Mouse (Mus musculus): ENCODE results near the gene Mark1. TPM values are rescaled to one million over a fixed set of nuclear protein-coding genes. Genes with fewer than 3 reads are reported as not detected.

Mark1 gene
- polyA plus RNA-seq, 1 experiment, result not detected

- TF ChIP-seq CTCF (IDR thresholded peaks at IDR 0.05; ENCODE audit: control insufficient read depth, insufficient read depth, insufficient read length) (no peak), MAX (IDR thresholded peaks at IDR 0.05) (no peak), MYOG (IDR thresholded peaks at IDR 0.05; ENCODE audit: control insufficient read depth, extremely low read depth, insufficient read length) (no peak), FOSL1 (IDR thresholded peaks at IDR 0.05; ENCODE audit: insufficient read depth, low read length, poor library complexity, severe bottlenecking) (no peak), USF1 (IDR thresholded peaks at IDR 0.05; ENCODE audit: low read depth) (no peak), MYOD1 (IDR thresholded peaks at IDR 0.05; ENCODE audit: control insufficient read depth, insufficient read length, low read depth) (no peak), CEBPB (IDR thresholded peaks at IDR 0.05; ENCODE audit: low read depth) (no peak)
These were observed 37.5 kb downstream of the Mark1 start for GRCm38 (mm10) chr1:184961853-184962252.

DNA sequence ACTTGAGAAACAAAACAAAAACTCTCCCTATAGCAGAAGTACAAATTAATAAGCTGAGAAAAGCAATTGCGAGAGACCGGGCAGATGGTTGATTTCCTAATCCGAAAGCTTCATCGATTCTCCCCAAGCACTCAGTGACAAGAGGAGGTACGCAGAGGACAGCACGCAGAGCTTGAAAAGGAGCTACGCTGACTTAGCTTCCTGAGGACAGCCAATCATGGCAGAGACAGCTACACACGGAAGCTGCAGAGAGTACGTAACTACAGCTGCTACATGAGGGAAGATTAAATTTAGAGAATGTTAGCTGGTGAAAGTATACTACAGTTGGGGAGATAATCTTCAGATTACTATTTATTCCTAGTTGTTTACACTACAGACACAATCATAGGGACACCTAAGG, 40.6 kb downstream of the Mark1 start:
- Histone ChIP-seq H3K4me3 (ENCODE audit: insufficient read depth, poor library complexity, severe bottlenecking) (no peak overlapping the region), H3K79me2 (ENCODE audit: control insufficient read depth, insufficient read depth) (no peaks in the 10 kb centered on the region), H3ac (ENCODE audit: control insufficient read depth, insufficient read length, low read depth) (no peak overlapping the region), H3K27me3 (ENCODE audit: control insufficient read depth, insufficient read depth, insufficient read length) (peaks cover 9% of the 10 kb centered on the region), H3K79me3 (ENCODE audit: low read depth) (no peaks in the 10 kb centered on the region), H3K36me3 (ENCODE audit: control insufficient read depth, insufficient read depth) (no peaks in the 10 kb centered on the region)
- TF ChIP-seq FOSL1 (IDR thresholded peaks at IDR 0.05; ENCODE audit: insufficient read depth, low read length, poor library complexity, severe bottlenecking) (no peak), MYOG (IDR thresholded peaks at IDR 0.05; ENCODE audit: control insufficient read depth, extremely low read depth, insufficient read length) (no peak), USF1 (IDR thresholded peaks at IDR 0.05; ENCODE audit: low read depth) (no peak), CTCF (IDR thresholded peaks at IDR 0.05; ENCODE audit: control insufficient read depth, insufficient read depth, insufficient read length) (no peak), CEBPB (IDR thresholded peaks at IDR 0.05; ENCODE audit: low read depth) (no peak), MYOD1 (IDR thresholded peaks at IDR 0.05; ENCODE audit: control insufficient read depth, insufficient read length, low read depth) (no peak), MAX (IDR thresholded peaks at IDR 0.05) (no peak)

More at GRCm38 (mm10) chr1:184961853-184962252, 37.5 kb downstream of the Mark1 start:
- Histone ChIP-seq H3K36me3 (ENCODE audit: control insufficient read depth, insufficient read depth) (no peaks in the 10 kb centered on the region), H3K4me3 (ENCODE audit: insufficient read depth, poor library complexity, severe bottlenecking) (no peak overlapping the region), H3K27me3 (ENCODE audit: control insufficient read depth, insufficient read depth, insufficient read length) (peaks cover 11% of the 10 kb centered on the region), H3ac (ENCODE audit: control insufficient read depth, insufficient read length, low read depth) (no peak overlapping the region), H3K79me2 (ENCODE audit: control insufficient read depth, insufficient read depth) (no peaks in the 10 kb centered on the region), H3K79me3 (ENCODE audit: low read depth) (no peaks in the 10 kb centered on the region)

- H3K27me3 ChIP-seq (ENCODE audit: control insufficient read depth, insufficient read depth, insufficient read length), result peaks cover 9% of the 10 kb centered on the region
- no peak overlapping the region for H3K4me3 ChIP-seq (ENCODE audit: insufficient read depth, poor library complexity, severe bottlenecking)
- no peaks in the 10 kb centered on the region for H3K79me3 ChIP-seq (ENCODE audit: low read depth)
- no peak overlapping the region for H3ac ChIP-seq (ENCODE audit: control insufficient read depth, insufficient read length, low read depth)
- TF ChIP-seq MYOG (IDR thresholded peaks at IDR 0.05; ENCODE audit: control insufficient read depth, extremely low read depth, insufficient read length) (no peak), CTCF (IDR thresholded peaks at IDR 0.05; ENCODE audit: control insufficient read depth, insufficient read depth, insufficient read length) (no peak), MYOD1 (IDR thresholded peaks at IDR 0.05; ENCODE audit: control insufficient read depth, insufficient read length, low read depth) (no peak)
- no peaks in the 10 kb centered on the region for H3K79me2 ChIP-seq (ENCODE audit: control insufficient read depth, insufficient read depth)
- H3K36me3 ChIP-seq (ENCODE audit: control insufficient read depth, insufficient read depth), result no peaks in the 10 kb centered on the region
These were observed 41.0 kb downstream of the Mark1 start for GRCm38 (mm10) chr1:184958388-184958787.

DNA sequence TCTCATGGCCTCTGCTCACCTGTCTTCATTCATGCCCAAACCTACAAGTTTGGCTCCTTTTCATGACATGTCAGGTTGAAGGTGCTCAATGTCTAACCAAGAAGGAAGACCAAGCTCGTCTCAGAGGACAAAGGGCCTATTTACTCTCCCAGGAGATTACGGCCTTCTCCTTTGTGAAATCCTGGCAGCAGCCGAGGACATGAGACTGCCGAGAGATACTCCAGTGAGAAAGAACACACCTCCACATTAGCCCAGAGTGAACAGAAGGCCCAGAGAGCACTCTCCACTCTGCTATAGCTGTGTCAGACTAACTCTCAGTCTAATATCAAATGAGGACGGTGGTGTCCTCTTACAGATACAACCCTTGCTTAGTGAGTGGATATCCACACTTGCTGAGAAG, 47.6 kb downstream of the Mark1 start:
- H3K36me3 ChIP-seq (ENCODE audit: control insufficient read depth, insufficient read depth), result no peaks in the 10 kb centered on the region
- TF ChIP-seq CTCF (IDR thresholded peaks at IDR 0.05; ENCODE audit: control insufficient read depth, insufficient read depth, insufficient read length), result no peak
- no peak for TF ChIP-seq MYOG (IDR thresholded peaks at IDR 0.05; ENCODE audit: control insufficient read depth, extremely low read depth, insufficient read length)
- TF ChIP-seq FOSL1 (IDR thresholded peaks at IDR 0.05; ENCODE audit: insufficient read depth, low read length, poor library complexity, severe bottlenecking), result no peak
- no peak for TF ChIP-seq MYOD1 (IDR thresholded peaks at IDR 0.05; ENCODE audit: control insufficient read depth, insufficient read length, low read depth)
- TF ChIP-seq MAX (IDR thresholded peaks at IDR 0.05), result no peak
- no peak for TF ChIP-seq CEBPB (IDR thresholded peaks at IDR 0.05; ENCODE audit: low read depth)
- no peak for TF ChIP-seq USF1 (IDR thresholded peaks at IDR 0.05; ENCODE audit: low read depth)
- peaks cover 2% of the 10 kb centered on the region for H3K27me3 ChIP-seq (ENCODE audit: control insufficient read depth, insufficient read depth, insufficient read length)
- H3K4me3 ChIP-seq (ENCODE audit: insufficient read depth, poor library complexity, severe bottlenecking), result no peak overlapping the region
- H3K79me3 ChIP-seq (ENCODE audit: low read depth), result no peaks in the 10 kb centered on the region
- H3ac ChIP-seq (ENCODE audit: control insufficient read depth, insufficient read length, low read depth), result no peak overlapping the region
- H3K79me2 ChIP-seq (ENCODE audit: control insufficient read depth, insufficient read depth), result no peaks in the 10 kb centered on the region

DNA sequence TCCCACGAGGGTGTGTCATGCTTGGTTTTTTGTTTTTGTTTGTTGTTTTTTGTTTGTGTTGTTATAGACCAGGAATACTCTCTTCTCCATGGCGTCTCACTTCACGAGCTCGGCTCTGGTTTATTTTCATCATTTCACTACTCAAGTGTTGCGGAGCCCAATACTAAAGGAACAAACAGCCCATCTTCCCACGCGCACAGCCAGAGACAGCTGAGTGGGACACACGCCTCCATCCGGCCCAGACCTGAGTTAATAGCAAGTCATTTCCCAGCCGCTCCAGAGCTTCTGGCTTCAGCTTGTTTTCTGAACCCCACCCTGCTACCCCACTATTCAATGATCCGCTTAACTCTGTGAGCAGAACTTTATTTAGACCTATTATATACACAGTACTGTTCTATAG, 48.3 kb downstream of the Mark1 start:
- no peak for TF ChIP-seq MYOG (IDR thresholded peaks at IDR 0.05; ENCODE audit: control insufficient read depth, extremely low read depth, insufficient read length)
- no peak for TF ChIP-seq CEBPB (IDR thresholded peaks at IDR 0.05; ENCODE audit: low read depth)
- no peak for TF ChIP-seq CTCF (IDR thresholded peaks at IDR 0.05; ENCODE audit: control insufficient read depth, insufficient read depth, insufficient read length)
- no peak for TF ChIP-seq USF1 (IDR thresholded peaks at IDR 0.05; ENCODE audit: low read depth)
- no peak for TF ChIP-seq MAX (IDR thresholded peaks at IDR 0.05)
- TF ChIP-seq FOSL1 (IDR thresholded peaks at IDR 0.05; ENCODE audit: insufficient read depth, low read length, poor library complexity, severe bottlenecking), result no peak
- TF ChIP-seq MYOD1 (IDR thresholded peaks at IDR 0.05; ENCODE audit: control insufficient read depth, insufficient read length, low read depth), result no peak
- H3K36me3 ChIP-seq (ENCODE audit: control insufficient read depth, insufficient read depth), result no peaks in the 10 kb centered on the region
- H3K27me3 ChIP-seq (ENCODE audit: control insufficient read depth, insufficient read depth, insufficient read length), result peaks cover 4% of the 10 kb centered on the region
- H3K4me3 ChIP-seq (ENCODE audit: insufficient read depth, poor library complexity, severe bottlenecking), result no peak overlapping the region
- no peaks in the 10 kb centered on the region for H3K79me2 ChIP-seq (ENCODE audit: control insufficient read depth, insufficient read depth)
- no peaks in the 10 kb centered on the region for H3K79me3 ChIP-seq (ENCODE audit: low read depth)
- no peak overlapping the region for H3ac ChIP-seq (ENCODE audit: control insufficient read depth, insufficient read length, low read depth)

DNA sequence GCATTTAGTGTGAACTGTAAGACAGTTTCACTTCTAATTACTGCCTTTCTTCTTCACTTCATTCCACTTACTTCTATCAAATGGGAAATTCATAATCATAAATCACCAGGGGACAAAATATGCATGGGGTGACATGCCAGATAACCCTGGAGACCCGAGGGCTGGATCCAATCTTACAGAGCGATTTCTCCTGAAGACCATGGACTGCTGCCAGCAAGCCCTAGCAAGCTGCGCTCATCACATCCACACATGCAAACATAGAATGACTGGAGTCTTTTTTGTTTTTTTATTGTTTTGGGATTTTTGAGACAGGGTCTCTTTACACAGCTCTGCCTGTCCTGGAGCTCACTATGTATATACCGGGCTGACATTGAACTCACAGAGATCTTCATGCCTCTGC, 61.3 kb downstream of the Mark1 start:
- TF ChIP-seq CTCF (IDR thresholded peaks at IDR 0.05; ENCODE audit: control insufficient read depth, insufficient read depth, insufficient read length), result no peak
- TF ChIP-seq FOSL1 (IDR thresholded peaks at IDR 0.05; ENCODE audit: insufficient read depth, low read length, poor library complexity, severe bottlenecking), result no peak
- TF ChIP-seq MYOG (IDR thresholded peaks at IDR 0.05; ENCODE audit: control insufficient read depth, extremely low read depth, insufficient read length), result no peak
- no peak for TF ChIP-seq CEBPB (IDR thresholded peaks at IDR 0.05; ENCODE audit: low read depth)
- TF ChIP-seq MAX (IDR thresholded peaks at IDR 0.05), result no peak
- TF ChIP-seq USF1 (IDR thresholded peaks at IDR 0.05; ENCODE audit: low read depth), result no peak
- no peak for TF ChIP-seq MYOD1 (IDR thresholded peaks at IDR 0.05; ENCODE audit: control insufficient read depth, insufficient read length, low read depth)
- Histone ChIP-seq H3K79me3 (ENCODE audit: low read depth) (no peaks in the 10 kb centered on the region), H3K27me3 (ENCODE audit: control insufficient read depth, insufficient read depth, insufficient read length) (peaks cover 4% of the 10 kb centered on the region), H3K79me2 (ENCODE audit: control insufficient read depth, insufficient read depth) (no peaks in the 10 kb centered on the region), H3ac (ENCODE audit: control insufficient read depth, insufficient read length, low read depth) (no peak overlapping the region), H3K4me3 (ENCODE audit: insufficient read depth, poor library complexity, severe bottlenecking) (no peak overlapping the region), H3K36me3 (ENCODE audit: control insufficient read depth, insufficient read depth) (no peaks in the 10 kb centered on the region)

Data from C2C12 (cell line).